Mouse (Mus musculus): ENCODE data around the gene Nuak2.

The Nuak2 gene

DNA sequence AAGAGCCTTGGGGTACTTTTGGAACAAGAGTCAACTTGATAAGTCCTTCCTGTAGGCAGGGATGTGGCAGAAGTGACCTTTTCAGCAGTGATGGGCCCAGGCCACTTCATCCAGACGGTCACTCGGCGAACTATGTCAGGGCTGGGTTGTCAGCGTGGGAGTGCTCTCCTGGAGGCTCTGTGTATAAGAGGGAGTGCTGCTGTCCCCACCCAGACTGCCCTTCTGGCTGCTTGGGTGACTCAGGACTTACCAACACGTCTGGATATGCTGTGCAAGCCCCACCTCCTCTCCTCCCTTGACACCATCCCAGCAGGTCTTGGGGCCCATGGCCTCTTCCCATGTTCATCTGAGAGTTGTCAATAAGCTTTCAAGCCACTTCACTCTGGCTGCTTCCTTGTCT is 37.5 kb downstream of the Nuak2 start:
- DNase-seq (ENCODE audit: low spot score), result no peak

- DNase-seq (ENCODE audit: low spot score), result no peak
These were observed 38.3 kb downstream of the Nuak2 start for GRCm38 (mm10) chr1:132354234-132354633.

DNA sequence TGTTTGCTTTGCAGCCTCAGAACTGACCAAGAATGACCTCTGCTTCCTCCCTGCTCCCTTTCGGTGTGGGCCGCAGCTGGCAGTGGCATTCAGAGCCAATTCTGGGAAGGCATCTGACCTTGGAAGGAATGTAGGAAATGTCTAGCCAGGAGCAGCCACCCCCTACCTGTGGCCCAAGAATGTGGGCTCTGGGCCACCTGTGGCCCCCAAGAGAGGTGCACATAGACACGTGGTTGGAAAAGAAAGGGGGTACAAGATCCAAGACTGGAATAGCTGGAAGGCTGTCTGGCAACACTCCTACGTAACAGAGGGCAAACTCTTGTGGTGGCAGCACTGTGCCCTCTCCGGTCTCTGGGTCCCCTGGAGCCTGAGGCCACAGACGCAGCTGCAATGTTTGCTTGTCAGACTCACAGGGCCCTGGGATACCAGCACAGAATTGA is 39.3 kb downstream of the Nuak2 start:
- DNase-seq (ENCODE audit: low spot score), result no peak

GRCm38 (mm10) chr1:132355841-132356242 is 39.9 kb downstream of the Nuak2 start:
- DNase-seq (ENCODE audit: low spot score), result peak; percentile 84

- DNase-seq (ENCODE audit: low spot score), result no peak
These were observed 40.9 kb downstream of the Nuak2 start for GRCm38 (mm10) chr1:132356841-132357240.

- no peak for DNase-seq (ENCODE audit: low spot score)
These were observed 46.0 kb downstream of the Nuak2 start for GRCm38 (mm10) chr1:132361959-132362358.

GRCm38 (mm10) chr1:132364388-132364787 is 48.5 kb downstream of the Nuak2 start:
- no peak for DNase-seq (ENCODE audit: low spot score)

DNA sequence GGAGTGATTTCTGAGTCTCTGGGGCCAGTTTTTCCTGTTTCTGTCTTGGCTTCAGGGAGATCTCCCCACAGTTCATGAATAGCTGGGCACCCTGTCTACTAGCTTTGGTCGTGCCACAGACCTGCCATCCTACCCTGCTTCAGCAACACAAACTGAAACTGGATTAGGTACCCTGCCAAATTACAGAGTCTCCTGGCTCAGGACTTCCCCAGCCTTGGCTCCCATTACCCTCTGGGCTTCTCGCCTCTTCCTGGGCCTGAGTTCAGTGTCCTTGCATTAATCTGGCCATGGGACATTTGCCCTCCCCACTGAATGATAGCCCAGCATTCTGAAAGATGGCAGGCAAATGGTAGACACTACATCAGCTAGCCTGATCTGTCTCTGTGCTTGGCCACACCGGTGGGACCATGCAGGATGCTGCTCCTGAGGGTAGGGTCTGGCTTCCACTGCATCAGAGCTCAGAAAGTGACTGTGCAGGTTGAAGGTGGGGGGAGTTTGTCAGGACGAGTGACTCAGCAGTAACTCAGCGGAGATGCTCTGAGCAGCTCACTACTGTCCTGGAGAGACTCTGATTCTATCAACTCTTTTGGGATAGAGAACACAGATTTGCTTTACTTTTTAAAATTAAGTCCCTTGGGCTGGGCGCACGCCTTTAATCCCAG is 49.1 kb downstream of the Nuak2 start:
- DNase-seq (ENCODE audit: low spot score), result no peak

GRCm38 (mm10) chr1:132365645-132366044 is 49.7 kb downstream of the Nuak2 start:
- no peak for DNase-seq (ENCODE audit: low spot score)

DNA sequence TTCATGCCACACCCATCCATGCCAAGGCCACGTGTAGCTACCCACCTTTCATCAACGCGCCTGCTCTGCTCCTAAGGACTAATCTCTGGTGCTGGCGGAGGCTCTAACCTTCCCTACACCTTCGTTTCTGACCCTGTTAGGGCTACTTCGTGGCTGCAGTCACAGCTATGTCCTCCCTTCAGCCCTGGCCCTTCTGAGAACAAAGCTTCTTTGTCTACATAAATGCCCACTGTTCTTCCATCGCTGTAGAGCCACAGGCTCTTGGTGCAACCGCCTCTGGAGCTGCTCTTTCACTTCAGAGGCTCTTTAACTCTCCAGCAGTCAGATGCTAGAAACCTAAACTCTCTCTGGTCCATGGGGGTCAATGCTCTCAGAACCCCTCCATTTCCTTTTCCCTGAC is 50.3 kb downstream of the Nuak2 start:
- no peak for DNase-seq (ENCODE audit: low spot score)

DNA sequence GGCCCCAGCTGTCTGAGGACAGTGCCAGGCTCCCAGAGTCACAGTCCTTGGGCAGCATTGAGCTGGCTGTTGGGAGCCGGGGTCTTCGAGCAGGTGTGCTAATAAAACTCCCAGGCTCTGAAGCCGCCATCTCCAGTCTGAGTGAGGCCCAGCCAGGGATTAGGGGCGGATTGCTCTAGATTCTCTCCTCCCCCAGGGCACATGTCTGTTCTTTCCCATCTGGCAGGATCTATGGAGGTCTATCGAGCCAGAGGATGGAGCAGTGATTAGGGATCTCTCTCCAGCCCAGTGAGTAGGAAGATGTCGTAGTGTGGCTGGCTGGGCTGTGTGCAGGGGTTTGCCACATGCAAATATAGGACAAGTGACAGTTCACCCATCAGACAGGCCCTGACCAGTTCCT is 51.0 kb downstream of the Nuak2 start:
- DNase-seq (ENCODE audit: low spot score), result no peak

- peak; percentile 61 for DNase-seq (ENCODE audit: low spot score)
These were observed 52.0 kb downstream of the Nuak2 start for GRCm38 (mm10) chr1:132367692-132368506.

- no peak for DNase-seq (ENCODE audit: low spot score)
These were observed 54.8 kb downstream of the Nuak2 start for GRCm38 (mm10) chr1:132370681-132371173.

GRCm38 (mm10) chr1:132371298-132372081 is 55.6 kb downstream of the Nuak2 start:
- DNase-seq (ENCODE audit: low spot score), result no peak

- no peak for DNase-seq (ENCODE audit: low spot score)
These were observed 56.4 kb downstream of the Nuak2 start for GRCm38 (mm10) chr1:132372354-132372753.

- no peak for DNase-seq (ENCODE audit: low spot score)
These were observed 57.1 kb downstream of the Nuak2 start for GRCm38 (mm10) chr1:132372896-132373534.

- peak; percentile 32 for DNase-seq (ENCODE audit: low spot score)
These were observed 58.4 kb downstream of the Nuak2 start for GRCm38 (mm10) chr1:132374140-132374872.

DNA sequence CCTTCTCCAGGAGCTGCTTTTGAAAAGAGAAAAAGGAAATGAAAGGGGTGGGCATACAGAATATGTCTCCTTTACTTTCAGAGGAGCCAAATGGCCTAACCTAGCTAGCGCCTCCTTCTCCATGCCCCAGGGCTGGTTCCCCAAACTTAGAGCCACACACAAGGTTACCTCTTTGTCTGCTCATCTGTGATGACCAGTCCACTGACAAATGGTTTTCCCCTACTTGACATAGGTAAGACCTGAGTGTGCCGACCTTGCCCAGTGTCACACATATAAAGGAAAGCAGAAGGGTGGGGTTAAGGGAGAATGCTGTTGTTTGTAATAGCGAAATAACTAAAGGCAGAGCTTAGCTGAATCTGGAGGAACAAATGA is 58.9 kb downstream of the Nuak2 start:
- no peak for DNase-seq (ENCODE audit: low spot score)

- DNase-seq (ENCODE audit: low spot score), result no peak
These were observed 59.3 kb downstream of the Nuak2 start for GRCm38 (mm10) chr1:132375256-132375655.

DNA sequence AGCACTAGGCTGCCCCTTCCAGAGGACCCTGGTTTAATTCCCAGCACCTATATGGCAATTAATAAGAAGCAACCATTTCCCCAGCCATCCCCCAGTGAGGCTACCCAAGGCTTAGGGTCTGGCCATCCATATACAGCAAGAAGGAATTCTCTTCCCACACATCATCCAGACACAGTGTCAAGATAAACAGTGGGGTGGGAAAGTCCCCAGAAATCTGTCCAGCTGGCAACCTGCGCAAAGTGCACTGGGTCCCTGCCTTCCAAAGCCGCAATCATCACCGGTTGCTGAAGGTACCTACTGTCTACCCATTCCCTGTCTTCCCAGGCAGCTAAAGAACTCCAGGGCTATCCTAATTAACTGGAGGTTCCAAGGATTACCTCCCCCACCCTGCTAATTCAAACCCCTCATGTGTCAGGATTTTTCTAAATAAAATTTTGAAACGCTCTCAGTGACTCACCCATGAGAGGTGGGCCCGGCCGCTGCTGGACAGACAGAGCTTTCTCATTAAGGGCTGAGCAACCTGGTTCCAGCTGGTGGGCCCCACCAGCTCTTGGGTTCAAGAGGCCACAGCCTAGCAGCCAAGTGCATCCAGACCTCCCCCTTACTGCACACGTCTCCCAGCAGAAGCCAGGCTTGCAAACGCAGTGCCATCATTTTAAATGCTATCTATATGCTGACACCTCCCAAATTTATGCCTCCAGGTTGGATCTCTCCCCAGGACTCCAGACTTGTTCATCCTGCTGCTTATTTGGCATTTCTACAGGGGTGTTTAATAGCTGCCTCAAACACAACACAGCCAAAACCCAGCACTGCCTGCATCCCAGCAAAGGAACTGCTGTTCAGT is 60.5 kb downstream of the Nuak2 start:
- no peak for DNase-seq (ENCODE audit: low spot score)

DNA sequence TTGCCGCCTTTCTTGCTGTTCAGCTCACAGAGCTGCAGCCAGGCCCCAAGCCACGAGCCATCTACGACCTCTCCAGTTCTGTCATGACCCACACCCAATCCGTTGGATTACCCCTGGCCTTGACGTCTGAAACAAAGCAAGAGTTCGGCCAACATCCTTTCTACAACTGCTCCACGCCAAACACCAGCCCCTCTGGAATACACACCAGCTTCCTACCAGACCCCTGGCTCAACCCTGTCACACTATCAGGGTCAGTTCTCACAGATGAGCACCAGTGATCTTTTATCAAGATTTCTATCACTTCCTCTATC is 61.1 kb downstream of the Nuak2 start:
- DNase-seq (ENCODE audit: low spot score), result no peak
